Mouse (Mus musculus): Measurements from ENCODE around the gene Dnm3. TPM values are rescaled to one million over a fixed set of nuclear protein-coding genes. Genes with fewer than 3 reads are reported as not detected.

Dnm3 gene
- polyA plus RNA-seq, 1 experiment, result 1.0 TPM

DNA sequence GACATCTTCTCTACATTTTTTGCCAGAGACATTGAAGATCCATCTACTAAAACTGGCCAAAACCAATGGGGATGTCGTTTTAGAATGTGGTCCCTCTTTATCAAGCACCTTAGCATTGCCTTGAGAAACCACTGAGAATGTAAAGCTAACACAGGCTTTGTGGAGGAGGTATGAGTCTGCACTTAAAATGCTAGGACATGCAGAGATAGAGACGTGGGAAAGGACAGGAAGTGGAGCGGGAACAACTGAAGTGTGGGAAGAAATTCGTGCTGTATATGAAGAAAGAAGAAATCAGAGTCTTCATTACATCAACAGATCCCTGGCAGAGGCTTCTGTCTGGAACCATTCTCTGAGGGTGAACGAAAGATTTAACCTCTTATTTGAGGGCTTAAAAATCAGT is 121.4 kb downstream of the Dnm3 start:
- TF ChIP-seq POLR2A (IDR thresholded peaks at IDR 0.05; ENCODE audit: low read depth, low read length) (no peak), CTCF (IDR thresholded peaks at IDR 0.05; ENCODE audit: extremely low read depth, insufficient read length, insufficient replicate concordance, low read depth, low read length) (no peak)
- WGBS, result 68% methylated on average over 5 of the region's 5 CpGs

DNA sequence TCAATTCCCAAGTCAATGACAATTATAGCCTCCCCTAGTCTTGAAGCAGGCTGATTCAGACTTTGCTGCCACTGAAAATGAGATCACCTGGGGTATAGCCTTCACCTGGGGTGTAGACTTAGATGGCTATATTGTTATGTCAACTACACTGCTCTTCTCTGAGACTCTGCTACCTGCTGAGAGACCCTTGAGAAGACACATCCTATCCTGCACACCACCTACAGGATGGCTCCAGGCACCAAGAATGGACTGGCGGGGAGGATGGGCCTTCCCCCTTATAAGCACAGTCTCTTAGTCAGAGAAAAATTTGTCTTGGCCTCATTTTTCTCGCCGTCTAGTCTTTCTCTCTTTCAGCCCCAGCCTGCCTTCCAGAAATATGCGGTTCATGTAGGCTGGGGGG is 123.1 kb downstream of the Dnm3 start:
- no peak for TF ChIP-seq CTCF (IDR thresholded peaks at IDR 0.05; ENCODE audit: extremely low read depth, insufficient read length, insufficient replicate concordance, low read depth, low read length)
- no peak for TF ChIP-seq POLR2A (IDR thresholded peaks at IDR 0.05; ENCODE audit: low read depth, low read length)
- 80% methylated on average over 4 of the region's 4 CpGs for WGBS
- Histone ChIP-seq H3K27ac (ENCODE audit: insufficient read depth, low read depth, low read length) (no peak overlapping the region), H3K27me3 (ENCODE audit: control insufficient read depth, insufficient read depth, low read length) (no peaks in the 10 kb centered on the region), H3K36me3 (ENCODE audit: control insufficient read depth, insufficient read depth, low read length) (no peaks in the 10 kb centered on the region), H3K4me1 (ENCODE audit: control insufficient read depth, insufficient read depth, insufficient read length, low read length) (no peaks in the 10 kb centered on the region), H3K4me3 (ENCODE audit: low read depth, low read length) (no peak overlapping the region)

More for the DNA sequence above, 121.4 kb downstream of the Dnm3 start:
- Histone ChIP-seq H3K4me1 (ENCODE audit: control insufficient read depth, insufficient read depth, insufficient read length, low read length) (no peaks in the 10 kb centered on the region), H3K4me3 (ENCODE audit: low read depth, low read length) (no peak overlapping the region), H3K27ac (ENCODE audit: insufficient read depth, low read depth, low read length) (no peak overlapping the region), H3K36me3 (ENCODE audit: control insufficient read depth, insufficient read depth, low read length) (no peaks in the 10 kb centered on the region), H3K27me3 (ENCODE audit: control insufficient read depth, insufficient read depth, low read length) (no peaks in the 10 kb centered on the region)

DNA sequence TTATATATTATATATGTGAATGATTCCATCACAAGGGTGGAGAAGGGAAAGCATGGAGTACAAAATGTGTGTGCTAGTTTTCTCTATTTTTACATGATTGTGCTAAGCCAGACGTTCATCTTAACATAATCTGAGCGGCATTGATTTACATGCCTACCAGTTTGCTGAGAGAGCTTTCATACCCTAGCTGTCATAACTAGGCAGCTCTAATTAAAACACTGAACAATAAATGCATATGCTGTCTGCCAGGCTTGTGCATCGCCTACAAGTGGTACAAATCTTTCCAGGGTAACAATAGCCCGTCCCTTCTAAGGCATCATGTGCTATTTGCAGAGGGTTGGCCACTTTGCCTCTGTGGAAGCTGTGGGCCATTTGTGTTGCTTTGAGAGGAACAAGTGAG is 124.0 kb downstream of the Dnm3 start:
- 86% methylated on average over 4 of the region's 4 CpGs for WGBS
- H3K36me3 ChIP-seq (ENCODE audit: control insufficient read depth, insufficient read depth, low read length), result no peaks in the 10 kb centered on the region

DNA sequence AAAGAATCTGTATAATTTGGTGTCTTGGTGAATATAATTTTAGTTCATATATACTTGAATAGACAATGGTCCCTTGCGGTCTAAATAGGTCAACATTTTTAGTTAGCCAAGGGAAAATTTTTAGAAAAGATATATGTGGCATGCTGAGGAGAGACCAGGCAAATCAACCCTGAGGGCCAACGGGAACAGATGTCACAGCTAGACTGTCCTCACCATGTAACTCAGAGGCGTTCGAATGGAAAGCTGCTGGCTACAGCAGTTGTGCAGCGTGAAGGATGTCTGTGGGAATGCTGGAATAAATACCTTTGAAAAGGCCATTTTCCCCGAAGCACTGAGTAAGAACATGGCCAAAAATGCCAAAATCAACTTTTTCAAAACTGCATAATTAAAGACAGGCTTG is 128.5 kb downstream of the Dnm3 start:
- Histone ChIP-seq H3K4me1 (ENCODE audit: control insufficient read depth, insufficient read depth, insufficient read length, low read length) (no peaks in the 10 kb centered on the region), H3K27ac (ENCODE audit: insufficient read depth, low read depth, low read length) (no peak overlapping the region), H3K4me3 (ENCODE audit: low read depth, low read length) (no peak overlapping the region), H3K27me3 (ENCODE audit: control insufficient read depth, insufficient read depth, low read length) (no peaks in the 10 kb centered on the region), H3K36me3 (ENCODE audit: control insufficient read depth, insufficient read depth, low read length) (no peaks in the 10 kb centered on the region)
- TF ChIP-seq POLR2A (IDR thresholded peaks at IDR 0.05; ENCODE audit: low read depth, low read length) (no peak), CTCF (IDR thresholded peaks at IDR 0.05; ENCODE audit: extremely low read depth, insufficient read length, insufficient replicate concordance, low read depth, low read length) (no peak)
- 82% methylated on average over 6 of the region's 6 CpGs for WGBS

More for the DNA sequence above, 124.0 kb downstream of the Dnm3 start:
- H3K27ac ChIP-seq (ENCODE audit: insufficient read depth, low read depth, low read length), result no peak overlapping the region
- H3K27me3 ChIP-seq (ENCODE audit: control insufficient read depth, insufficient read depth, low read length), result no peaks in the 10 kb centered on the region
- H3K4me1 ChIP-seq (ENCODE audit: control insufficient read depth, insufficient read depth, insufficient read length, low read length), result no peaks in the 10 kb centered on the region
- TF ChIP-seq POLR2A (IDR thresholded peaks at IDR 0.05; ENCODE audit: low read depth, low read length) (no peak), CTCF (IDR thresholded peaks at IDR 0.05; ENCODE audit: extremely low read depth, insufficient read length, insufficient replicate concordance, low read depth, low read length) (no peak)
- H3K4me3 ChIP-seq (ENCODE audit: low read depth, low read length), result no peak overlapping the region

DNA sequence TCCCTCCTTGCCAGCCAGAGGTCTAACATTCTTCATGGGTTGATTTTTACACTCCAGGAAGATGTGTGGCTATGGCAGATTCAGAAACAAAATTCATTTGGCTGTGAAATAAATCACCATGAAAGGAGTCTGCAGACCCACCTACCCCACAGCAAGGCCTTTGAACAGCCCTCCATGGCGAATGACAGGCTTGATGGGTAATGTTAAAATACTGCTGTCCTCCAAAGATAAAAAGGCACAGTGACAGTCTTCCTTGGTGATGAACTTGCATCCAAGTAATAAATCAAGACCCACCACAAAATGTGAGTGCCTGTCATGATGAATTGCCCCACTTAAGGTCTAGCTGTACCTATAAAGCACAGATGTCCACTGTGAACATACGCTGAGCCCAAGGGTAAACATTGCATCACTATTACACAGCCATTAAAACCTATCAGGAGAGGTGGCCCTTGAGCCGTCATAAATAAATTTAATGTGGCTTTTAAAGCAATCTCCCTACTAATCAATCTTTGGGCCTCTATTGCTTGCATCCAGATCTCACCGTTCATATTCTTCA is 131.3 kb downstream of the Dnm3 start:
- Histone ChIP-seq H3K27me3 (ENCODE audit: control insufficient read depth, insufficient read depth, low read length) (no peaks in the 10 kb centered on the region), H3K4me1 (ENCODE audit: control insufficient read depth, insufficient read depth, insufficient read length, low read length) (no peaks in the 10 kb centered on the region), H3K27ac (ENCODE audit: insufficient read depth, low read depth, low read length) (no peak overlapping the region), H3K4me3 (ENCODE audit: low read depth, low read length) (no peak overlapping the region), H3K36me3 (ENCODE audit: control insufficient read depth, insufficient read depth, low read length) (no peaks in the 10 kb centered on the region)
- 34% methylated on average over 4 of the region's 4 CpGs for WGBS
- TF ChIP-seq POLR2A (IDR thresholded peaks at IDR 0.05; ENCODE audit: low read depth, low read length) (no peak), CTCF (IDR thresholded peaks at IDR 0.05; ENCODE audit: extremely low read depth, insufficient read length, insufficient replicate concordance, low read depth, low read length) (no peak)

DNA sequence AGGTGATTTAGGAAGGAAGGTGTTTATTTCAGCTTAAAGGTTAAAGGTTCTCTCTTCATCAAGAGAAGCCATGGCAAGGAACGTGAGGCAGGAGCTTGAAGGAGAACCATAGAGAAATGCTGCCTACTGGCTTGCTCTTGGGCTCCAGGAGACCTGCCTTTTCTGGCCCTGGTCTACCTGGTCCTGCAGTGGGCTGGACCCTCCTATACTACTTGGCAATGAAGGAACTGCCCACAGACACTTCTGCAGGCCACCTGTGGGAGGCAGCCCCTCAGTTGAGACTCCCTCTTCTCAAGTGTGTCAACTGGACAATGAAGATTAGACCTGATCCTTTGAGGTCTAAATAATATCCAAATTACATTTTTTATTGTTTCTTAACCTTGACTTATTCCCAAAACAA is 140.7 kb downstream of the Dnm3 start:
- Histone ChIP-seq H3K27me3 (ENCODE audit: control insufficient read depth, insufficient read depth, low read length) (no peaks in the 10 kb centered on the region), H3K4me3 (ENCODE audit: low read depth, low read length) (no peak overlapping the region), H3K36me3 (ENCODE audit: control insufficient read depth, insufficient read depth, low read length) (no peaks in the 10 kb centered on the region), H3K27ac (ENCODE audit: insufficient read depth, low read depth, low read length) (no peak overlapping the region), H3K4me1 (ENCODE audit: control insufficient read depth, insufficient read depth, insufficient read length, low read length) (no peaks in the 10 kb centered on the region)
- 82% methylated on average over 1 of the region's 1 CpGs for WGBS
- TF ChIP-seq CTCF (IDR thresholded peaks at IDR 0.05; ENCODE audit: extremely low read depth, insufficient read length, insufficient replicate concordance, low read depth, low read length) (no peak), POLR2A (IDR thresholded peaks at IDR 0.05; ENCODE audit: low read depth, low read length) (no peak)

DNA sequence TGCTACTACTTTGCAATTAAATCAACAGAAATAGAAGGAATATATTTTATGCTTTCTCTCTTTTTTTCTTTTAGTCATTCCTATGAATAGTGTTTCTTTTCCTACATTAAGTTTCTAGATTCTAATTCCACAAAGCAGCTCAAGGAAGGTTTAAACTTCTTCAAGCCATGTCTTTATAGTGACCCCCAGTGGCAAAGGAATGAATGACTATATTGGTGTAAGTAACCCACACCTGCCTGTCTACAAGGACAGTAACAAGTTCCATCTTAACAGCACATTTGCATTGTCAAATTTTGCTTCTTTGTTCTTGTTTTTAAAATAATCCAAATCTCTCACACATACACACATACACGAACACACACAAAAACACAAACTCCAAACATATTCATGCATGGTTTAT is 141.2 kb downstream of the Dnm3 start:
- H3K4me1 ChIP-seq (ENCODE audit: control insufficient read depth, insufficient read depth, insufficient read length, low read length), result no peaks in the 10 kb centered on the region
- WGBS, result 11% methylated on average over 1 of the region's 1 CpGs
- H3K4me3 ChIP-seq (ENCODE audit: low read depth, low read length), result no peak overlapping the region
- no peaks in the 10 kb centered on the region for H3K36me3 ChIP-seq (ENCODE audit: control insufficient read depth, insufficient read depth, low read length)
- TF ChIP-seq POLR2A (IDR thresholded peaks at IDR 0.05; ENCODE audit: low read depth, low read length), result no peak
- no peak for TF ChIP-seq CTCF (IDR thresholded peaks at IDR 0.05; ENCODE audit: extremely low read depth, insufficient read length, insufficient replicate concordance, low read depth, low read length)
- H3K27ac ChIP-seq (ENCODE audit: insufficient read depth, low read depth, low read length), result no peak overlapping the region
- H3K27me3 ChIP-seq (ENCODE audit: control insufficient read depth, insufficient read depth, low read length), result no peaks in the 10 kb centered on the region

Measured in small intestine, adult 2 months (tissue).